Comparison of ENCODE assay signal across 16 mouse cellular contexts in genomic region chr15:82022535-82023088, GRCm38 (mm10). TPM values are rescaled to one million over a fixed set of nuclear protein-coding genes. Genes with fewer than 3 reads are reported as not detected.
DNase-seq lines count a peak whose midpoint lies in the region; ATAC-seq and TF ChIP-seq lines count a peak whose summit lies in the region.
"Had no signal": no experiment of that assay in that cellular context is flagged by ENCODE, and none has a peak within 500 bp of the region (broad histone marks: within the 10 kb centered on the region; RNA-seq: fewer than 3 reads in every experiment).

No protein-coding gene starts in this region.

- TF ChIP-seq EP300 in liver, postnatal 0 days (IDR thresholded peaks at IDR 0.05; ENCODE audit: low read depth), result no peak

- H3K4me2 ChIP-seq in liver, postnatal 0 days (ENCODE audit: low read depth, low read length), result no peak overlapping the region
- H3K4me2 ChIP-seq in liver, embryonic 12.5 days, result no peak overlapping the region
- no peak overlapping the region for H3K4me2 ChIP-seq in forebrain, embryonic 12.5 days
- H3K4me2 ChIP-seq: embryonic facial prominence, embryonic 15.5 days; forebrain, embryonic 15.5 days; limb, embryonic 15.5 days had no signal

- no peak for DNase-seq in liver, postnatal 0 days
- DNase-seq in 3134 (ENCODE audit: extremely low read depth, insufficient read length, low spot score) (peak; percentile 57), 416B (ENCODE audit: low read depth) (peak; percentile 99)
- DNase-seq in adrenal gland, postnatal 36 days, result peak; percentile 72 to 79
- DNase-seq in urinary bladder, postnatal 25 days (ENCODE audit: low spot score), result no peak
- DNase-seq: heart, postnatal 4 days; kidney, adult 11 months had no signal

- peak; percentile 23; the same call in 1 of the 2 replicates for ATAC-seq in liver, postnatal 0 days
- ATAC-seq in liver, embryonic 12.5 days, result no peak
- no peak for ATAC-seq in forebrain, embryonic 12.5 days (ENCODE audit: low FRiP score)
- ATAC-seq: forebrain, embryonic 15.5 days had no signal

- no peak overlapping the region for H3K4me3 ChIP-seq in liver, postnatal 0 days (ENCODE audit: low read depth, low read length)
- H3K4me3 ChIP-seq in liver, embryonic 12.5 days, result no peak overlapping the region
- no peak overlapping the region for H3K4me3 ChIP-seq in forebrain, embryonic 12.5 days (replicated peaks)
- H3K4me3 ChIP-seq: embryonic facial prominence, embryonic 15.5 days; forebrain, embryonic 15.5 days; limb, embryonic 15.5 days; midbrain, embryonic 10.5 days had no signal

- WGBS in liver, postnatal 0 days (ENCODE audit: insufficient replicate concordance), result 64% methylated on average over 13 of the region's 13 CpGs
- WGBS in liver, embryonic 12.5 days (ENCODE audit: insufficient replicate concordance), result 82% methylated on average over 13 of the region's 13 CpGs
- WGBS in forebrain, embryonic 12.5 days, result 92% methylated on average over 13 of the region's 13 CpGs

- H3K36me3 ChIP-seq in liver, postnatal 0 days (replicated peaks; ENCODE audit: insufficient read depth, low read length), result peaks cover 44% of the 10 kb centered on the region
- peaks cover 89% of the 10 kb centered on the region for H3K36me3 ChIP-seq in liver, embryonic 12.5 days
- peaks cover 68% of the 10 kb centered on the region for H3K36me3 ChIP-seq in forebrain, embryonic 12.5 days (replicated peaks)

- H3K27me3 ChIP-seq in liver, postnatal 0 days (ENCODE audit: insufficient read depth, low read length), result no peaks in the 10 kb centered on the region
- no peaks in the 10 kb centered on the region for H3K27me3 ChIP-seq in liver, embryonic 12.5 days (replicated peaks)
- no peaks in the 10 kb centered on the region for H3K27me3 ChIP-seq in forebrain, embryonic 12.5 days
- H3K27me3 ChIP-seq: embryonic facial prominence, embryonic 15.5 days; forebrain, embryonic 15.5 days; limb, embryonic 15.5 days had no signal

- H3K27ac ChIP-seq in liver, postnatal 0 days (ENCODE audit: low read depth), result no peak overlapping the region; the same call in 1 of the 2 replicates
- no peak overlapping the region for H3K27ac ChIP-seq in liver, embryonic 12.5 days
- H3K27ac ChIP-seq in forebrain, embryonic 12.5 days, result no peak overlapping the region
- H3K27ac ChIP-seq: embryonic facial prominence, embryonic 15.5 days; forebrain, embryonic 15.5 days; limb, embryonic 15.5 days; midbrain, embryonic 10.5 days had no signal

- TF ChIP-seq CTCF in liver, postnatal 0 days (IDR thresholded peaks at IDR 0.05; ENCODE audit: low read depth), result no peak

- H3K9me3 ChIP-seq in liver, postnatal 0 days (ENCODE audit: low read length), result no peaks in the 10 kb centered on the region
- H3K9me3 ChIP-seq in liver, embryonic 12.5 days (replicated peaks), result no peaks in the 10 kb centered on the region
- H3K9me3 ChIP-seq in forebrain, embryonic 12.5 days, result no peaks in the 10 kb centered on the region
- H3K9me3 ChIP-seq: embryonic facial prominence, embryonic 15.5 days; forebrain, embryonic 15.5 days; limb, embryonic 15.5 days; midbrain, embryonic 10.5 days had no signal

- H3K9ac ChIP-seq in liver, postnatal 0 days (replicated peaks), result no peak overlapping the region
- no peak overlapping the region for H3K9ac ChIP-seq in liver, embryonic 12.5 days
- no peak overlapping the region for H3K9ac ChIP-seq in forebrain, embryonic 12.5 days
- H3K9ac ChIP-seq: embryonic facial prominence, embryonic 15.5 days; forebrain, embryonic 15.5 days; limb, embryonic 15.5 days had no signal

- H3K4me1 ChIP-seq in liver, postnatal 0 days (ENCODE audit: insufficient read depth), result 0 out of 2 replicates have a peak, but pooled peaks cover 2% of the 10 kb centered on the region
- peaks cover 14% of the 10 kb centered on the region for H3K4me1 ChIP-seq in liver, embryonic 12.5 days
- no peaks in the 10 kb centered on the region for H3K4me1 ChIP-seq in forebrain, embryonic 12.5 days
- H3K4me1 ChIP-seq: embryonic facial prominence, embryonic 15.5 days; limb, embryonic 15.5 days had no signal

RNA-seq across cellular contexts. Expression of gene Desi1, which starts 11.1 kb away (rescaled TPM):
- polyA plus RNA-seq in liver, postnatal 0 days (2015; fragmentation: Nextera tagmentation; extraction: Ambion mirVana), result 14.6 and 15.0 TPM in 2 replicates
- polyA plus RNA-seq in liver, embryonic 12.5 days (2016; fragmentation: Nextera tagmentation; extraction: Ambion mirVana), result 19.6 and 21.8 TPM in 2 replicates
- total RNA-seq in adrenal gland, postnatal 36 days (2021), result 100 to 1,000 TPM in 1 of 2 experiments, 10 to 100 TPM in 1; 54.2 to 105 TPM
- 39.2 and 40.7 TPM in 2 replicates for polyA plus RNA-seq in forebrain, embryonic 12.5 days (2016; fragmentation: Nextera tagmentation; extraction: Ambion mirVana)

RNA-seq across cellular contexts. Expression of gene Snu13, which starts 24.8 kb away (rescaled TPM):
- polyA plus RNA-seq in liver, postnatal 0 days (2015; fragmentation: Nextera tagmentation; extraction: Ambion mirVana), result 84.6 and 92.1 TPM in 2 replicates
- 232 and 235 TPM in 2 replicates for polyA plus RNA-seq in liver, embryonic 12.5 days (2016; fragmentation: Nextera tagmentation; extraction: Ambion mirVana)
- total RNA-seq in adrenal gland, postnatal 36 days (2021), result 10 to 100 TPM; 88.7 to 94.1 TPM
- polyA plus RNA-seq in forebrain, embryonic 12.5 days (2016; fragmentation: Nextera tagmentation; extraction: Ambion mirVana), result 210 and 220 TPM in 2 replicates

RNA-seq across cellular contexts. Expression of gene Xrcc6, which starts 35.0 kb away (rescaled TPM):
- polyA plus RNA-seq in liver, postnatal 0 days (2015; fragmentation: Nextera tagmentation; extraction: Ambion mirVana), result 25.7 and 27.8 TPM in 2 replicates
- 94.9 and 98.7 TPM in 2 replicates for polyA plus RNA-seq in liver, embryonic 12.5 days (2016; fragmentation: Nextera tagmentation; extraction: Ambion mirVana)
- total RNA-seq in adrenal gland, postnatal 36 days (2021), result 10 to 100 TPM; 55.2 to 81.1 TPM
- 58.5 and 64.4 TPM in 2 replicates for polyA plus RNA-seq in forebrain, embryonic 12.5 days (2016; fragmentation: Nextera tagmentation; extraction: Ambion mirVana)

RNA-seq across cellular contexts. Expression of gene 4930407I10Rik, which starts 36.3 kb away (rescaled TPM):
- polyA plus RNA-seq in liver, postnatal 0 days (2015; fragmentation: Nextera tagmentation; extraction: Ambion mirVana), result not detected in 2 replicates
- polyA plus RNA-seq in liver, embryonic 12.5 days (2016; fragmentation: Nextera tagmentation; extraction: Ambion mirVana), result not detected in 2 replicates
- not detected for total RNA-seq in adrenal gland, postnatal 36 days (2021)
- polyA plus RNA-seq in forebrain, embryonic 12.5 days (2016; fragmentation: Nextera tagmentation; extraction: Ambion mirVana), result 0.06 TPM in 1 of 2 replicates, not detected in the other
- total RNA-seq: gastrocnemius, postnatal 4 days; heart, postnatal 4 days; layer of hippocampus, adult 18-20 months had no signal
- polyA plus RNA-seq: embryonic facial prominence, embryonic 15.5 days; forebrain, embryonic 15.5 days; limb, embryonic 15.5 days; lung, embryonic 16.5 days; midbrain, embryonic 10.5 days had no signal

RNA-seq across cellular contexts. Expression of gene 1700029P11Rik, which starts 42.3 kb away (rescaled TPM):
- polyA plus RNA-seq in liver, postnatal 0 days (2015; fragmentation: Nextera tagmentation; extraction: Ambion mirVana), result not detected in 2 replicates
- not detected in 2 replicates for polyA plus RNA-seq in liver, embryonic 12.5 days (2016; fragmentation: Nextera tagmentation; extraction: Ambion mirVana)
- total RNA-seq in adrenal gland, postnatal 36 days (2021), result not detected
- not detected in 2 replicates for polyA plus RNA-seq in forebrain, embryonic 12.5 days (2016; fragmentation: Nextera tagmentation; extraction: Ambion mirVana)
- total RNA-seq: gastrocnemius, postnatal 4 days; heart, postnatal 4 days; layer of hippocampus, adult 18-20 months had no signal
- polyA plus RNA-seq: embryonic facial prominence, embryonic 15.5 days; forebrain, embryonic 15.5 days; limb, embryonic 15.5 days; lung, embryonic 16.5 days; midbrain, embryonic 10.5 days had no signal

Comparison
In these comparisons a context has a peak if more than half of its experiments do, and no peak if none do; other contexts are left out.
1. DNase-seq: peak in 3134 (single experiment), 416B (single experiment) and adrenal gland, postnatal 36 days (2 of 2); none in liver, postnatal 0 days (single experiment) and urinary bladder, postnatal 25 days (single experiment).